Mouse (Mus musculus) kidney, postnatal 0 days (tissue): Measurements from ENCODE around the gene Myoz1. TPM values are rescaled to one million over a fixed set of nuclear protein-coding genes. Genes with fewer than 3 reads are reported as not detected.

ENCODE experiments used
- ATAC-seq: fragments of 200-750 bp; cut with Nextera tagmentation; replicated peaks from 2 replicates; pipeline ENCODE4 v1.8.0; 2017; ENCODE audit warnings: low read depth, moderate number of reproducible peaks, moderate TSS enrichment, moderate library complexity; ENCODE audit not compliant: low FRiP score
- DNase-seq: peaks from one replicate; pipeline ENCODE4 v3.0.0-alpha.2; 2016; ENCODE audit warnings: low spot score
- H3K27ac ChIP-seq: fragments of 300-500 bp; sonication (generic); 2 replicates; pipeline ENCODE4 v1.5.1; 2014; ENCODE audit warnings: mild to moderate bottlenecking
- H3K27me3 ChIP-seq: fragments of 300-500 bp; sonication (generic); 2 replicates; pipeline ENCODE4 v1.6.1; 2014; ENCODE audit warnings: low read length, mixed read lengths; ENCODE audit not compliant: insufficient read depth
- H3K36me3 ChIP-seq: fragments of 300-500 bp; sonication (generic); 2 replicates; pipeline ENCODE4 v1.6.1; 2014; ENCODE audit warnings: low read length, mixed read lengths; ENCODE audit not compliant: insufficient read depth
- H3K4me1 ChIP-seq: fragments of 300-500 bp; sonication (generic); replicated peaks from 2 replicates; pipeline ENCODE4 v1.6.1; 2014; ENCODE audit warnings: antibody characterized with exemption, low read length, mixed read lengths; ENCODE audit not compliant: insufficient read depth
- H3K4me2 ChIP-seq: fragments of 300-500 bp; sonication (generic); 2 replicates; pipeline ENCODE4 v1.6.1; 2014; ENCODE audit warnings: mild to moderate bottlenecking, low read length, moderate library complexity, mixed read lengths
- H3K4me3 ChIP-seq: fragments of 300-500 bp; sonication (generic); replicated peaks from 2 replicates; pipeline ENCODE4 v1.5.1; 2014; ENCODE audit warnings: low read depth, low read length
- H3K9ac ChIP-seq: fragments of 300-500 bp; sonication (generic); 2 replicates; pipeline ENCODE4 v1.6.1; 2014; ENCODE audit warnings: low read depth, low read length
- H3K9me3 ChIP-seq: fragments of 300-500 bp; sonication (generic); replicated peaks from 2 replicates; pipeline ENCODE4 v1.6.1; 2016; ENCODE audit warnings: low read length, inconsistent platforms, mixed read lengths
- CTCF ChIP-seq: IDR thresholded peaks from 2 replicates; pipeline ENCODE4 v1.5.1; 2016; ENCODE audit warnings: antibody characterized with exemption, low read depth, mild to moderate bottlenecking, moderate library complexity
- WGBS: fragments of 180-500 bp; shearing (Covaris S2); extraction: QIAGEN DNeasy Blood & Tissue Kit; methylation state at CpG from one replicate; pipeline ENCODE4 v1.1.7; 2014; 5-methylcytosine and 5-hydroxymethylcytosine counted together
- polyA plus RNA-seq: library from polyadenylated mRNA; unstranded; fragments of >200 nt; fragmentation: Nextera tagmentation; extraction: Ambion mirVana; gene quantifications from 2 replicates; pipeline ENCODE4 v1.2.1, GENCODE M21; 2015

Gene Myoz1
- polyA plus RNA-seq, 1 experiment from 2014 or later = 1.8 TPM

GRCm38 (mm10) chr14:20698515-20698914 lies 42.2 kb upstream of the Myoz1 start:
- WGBS = 75% methylated on average over 2 of the region's 2 CpGs
- H3K4me1 ChIP-seq = peaks cover 30% of the 10 kb centered on the region
- no peak for TF ChIP-seq CTCF
- DNase-seq (no peak), ATAC-seq (no peak)
- no peak overlapping the region for H3K4me2 ChIP-seq
- H3K9me3 ChIP-seq = no peaks in the 10 kb centered on the region
- peaks cover 9% of the 10 kb centered on the region; the same call in 1 of the 2 replicates for H3K36me3 ChIP-seq
- no peak overlapping the region for H3K27ac ChIP-seq
- no peaks in the 10 kb centered on the region for H3K27me3 ChIP-seq
- H3K4me3 ChIP-seq = no peak overlapping the region
- no peak overlapping the region for H3K9ac ChIP-seq

- no peak overlapping the region for H3K27ac ChIP-seq
Measured at GRCm38 (mm10) chr14:20696986-20697385, 40.6 kb upstream of the Myoz1 start.

GRCm38 (mm10) chr14:20695761-20696520 lies 39.6 kb upstream of the Myoz1 start:
- H3K27me3 ChIP-seq = no peaks in the 10 kb centered on the region
- 7% methylated on average over 27 of the region's 27 CpGs for whole genome bisulfite sequencing
- H3K36me3 ChIP-seq = peaks cover 32% of the 10 kb centered on the region
- DNase-seq (no peak), ATAC-seq (no peak)
- peak overlapping the region; percentile 85 for H3K4me2 ChIP-seq
- H3K27ac ChIP-seq = peak overlapping the region; percentile 99
- H3K9ac ChIP-seq = peak overlapping the region; percentile 92
- no peak for TF ChIP-seq CTCF
- peak overlapping the region; percentile 92 for H3K4me3 ChIP-seq
- no peaks in the 10 kb centered on the region for H3K9me3 ChIP-seq
- H3K4me1 ChIP-seq = peaks cover 24% of the 10 kb centered on the region; the same call in 1 of the 2 replicates

More at GRCm38 (mm10) chr14:20696986-20697385, 40.6 kb upstream of the Myoz1 start:
- H3K4me3 ChIP-seq = peak overlapping the region; percentile 92; the same call in 1 of the 2 replicates
- peak; percentile 72 for TF ChIP-seq CTCF
- WGBS = 4% methylated on average over 1 of the region's 1 CpGs
- no peaks in the 10 kb centered on the region for H3K9me3 ChIP-seq
- H3K9ac ChIP-seq = no peak overlapping the region
- no peaks in the 10 kb centered on the region for H3K27me3 ChIP-seq
- peak overlapping the region; percentile 85 for H3K4me2 ChIP-seq
- H3K36me3 ChIP-seq = peaks cover 22% of the 10 kb centered on the region
- ATAC-seq (no peak), DNase-seq (peak; percentile 87)
- peaks cover 29% of the 10 kb centered on the region for H3K4me1 ChIP-seq

GRCm38 (mm10) chr14:20694884-20695760 lies 38.8 kb upstream of the Myoz1 start, which contains the start of gene Fut11:
Fut11 (plus strand) TSS chr14:20694968.
- peak; percentile 92 for ATAC-seq
- peak within 1 kb of the TSS; percentile 85 for H3K4me2 ChIP-seq
- under 1% methylated on average over 97 of the region's 111 CpGs for WGBS
- H3K27ac ChIP-seq = peak within 1 kb of the TSS; percentile 99
- H3K4me1 ChIP-seq = peaks cover 24% of the 10 kb centered on the region; the same call in 1 of the 2 replicates
- H3K4me3 ChIP-seq = peak within 1 kb of the TSS; percentile 92
- no peak for TF ChIP-seq CTCF
- no peaks in the 10 kb centered on the region for H3K27me3 ChIP-seq
- H3K36me3 ChIP-seq = peaks cover 39% of the 10 kb centered on the region
- H3K9ac ChIP-seq = peak within 1 kb of the TSS; percentile 92
- no peaks in the 10 kb centered on the region for H3K9me3 ChIP-seq
- DNase-seq = peak; percentile 95

- Histone ChIP-seq H3K4me3 (peak overlapping the region; percentile 92), H3K9me3 (no peaks in the 10 kb centered on the region), H3K27ac (peak overlapping the region; percentile 99), H3K4me2 (peak overlapping the region; percentile 85), H3K9ac (peak overlapping the region; percentile 92), H3K27me3 (no peaks in the 10 kb centered on the region), H3K36me3 (peaks cover 46% of the 10 kb centered on the region), H3K4me1 (peaks cover 24% of the 10 kb centered on the region; the same call in 1 of the 2 replicates)
- 44% methylated on average over 13 of the region's 13 CpGs for whole genome bisulfite sequencing
- no peak for TF ChIP-seq CTCF
- DNase-seq (no peak), ATAC-seq (peak; percentile 18)
Measured at GRCm38 (mm10) chr14:20694185-20694883, 38.0 kb upstream of the Myoz1 start.
